Mouse (Mus musculus) erythroblast, embryonic 14.5 days (primary cell): ENCODE measurements around the gene Fam213a.

Experiments
- GATA1 ChIP-seq: IDR thresholded peaks from 2 replicates; pipeline ENCODE4 v1.6.1; 2012; ENCODE audit warnings: low read length, inconsistent platforms, mixed read lengths
- TAL1 ChIP-seq: IDR thresholded peaks from 3 replicates; pipeline ENCODE4 v1.6.1; 2012; ENCODE audit warnings: low read length, inconsistent platforms, mixed read lengths

DNA sequence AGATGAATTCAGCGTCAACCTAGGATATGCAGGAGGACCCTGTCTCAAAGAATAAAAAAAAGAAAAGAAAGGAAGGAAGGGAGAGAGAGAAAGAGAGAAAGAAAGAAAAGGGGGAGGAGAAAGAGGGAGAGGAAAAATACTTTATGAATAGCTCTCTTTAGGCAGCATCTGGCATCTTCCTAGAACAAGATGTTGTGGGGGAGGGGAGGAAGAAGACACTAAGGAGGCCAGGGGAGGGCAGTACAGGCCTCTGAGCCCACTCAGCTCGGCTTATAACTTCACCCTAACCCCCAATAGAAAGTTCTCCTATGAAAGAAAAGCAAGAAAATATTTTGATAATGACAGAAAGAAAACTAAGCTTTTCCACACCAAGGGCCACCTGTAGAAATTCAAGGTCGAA, 56.0 kb downstream of the Fam213a start:
- TF ChIP-seq GATA1 (no peak), TAL1 (no peak)
